8 mouse cellular contexts compared by ENCODE assay signal in genomic region chr3:52955481-52956019, GRCm38 (mm10).
A peak's percentile ranks its signal among the peaks of the same experiment; 100 is the strongest.
DNase-seq lines count a peak whose midpoint lies in the region; ATAC-seq and TF ChIP-seq lines count a peak whose summit lies in the region.

No protein-coding gene starts in this region.

- WGBS in forebrain, embryonic 16.5 days: 11% methylated on average over 10 of the region's 10 CpGs
- 13% methylated on average over 10 of the region's 10 CpGs for WGBS in lung, embryonic 14.5 days
- WGBS in thymus, adult 2 months: 16% methylated on average over 10 of the region's 10 CpGs

- ATAC-seq in forebrain, embryonic 16.5 days: peak; percentile 50; the same call in 1 of the 2 replicates
- peak; percentile 88 for ATAC-seq in lung, embryonic 14.5 days (ENCODE audit: insufficient read depth)

- H3K27me3 ChIP-seq in forebrain, embryonic 16.5 days (replicated peaks; ENCODE audit: control insufficient read depth, insufficient read depth, low read length): no peaks in the 10 kb centered on the region
- H3K27me3 ChIP-seq in lung, embryonic 14.5 days (ENCODE audit: insufficient read depth, low read length): no peaks in the 10 kb centered on the region
- no peaks in the 10 kb centered on the region for H3K27me3 ChIP-seq in thymus, adult 2 months (ENCODE audit: control insufficient read depth, insufficient read depth, low read length)

- TF ChIP-seq CTCF in lung, embryonic 14.5 days (IDR thresholded peaks at IDR 0.05; ENCODE audit: low read depth): no peak
- no peak for TF ChIP-seq CTCF in thymus, adult 2 months (IDR thresholded peaks at IDR 0.05; ENCODE audit: borderline replicate concordance, control insufficient read depth, extremely low read depth, insufficient read depth, low read length, poor library complexity)

- TF ChIP-seq POLR2A in thymus, adult 2 months (IDR thresholded peaks at IDR 0.05; ENCODE audit: control insufficient read depth, extremely low read depth, insufficient read depth, low read length, poor library complexity): no peak

- no peak overlapping the region for H3K4me3 ChIP-seq in forebrain, embryonic 16.5 days (replicated peaks; ENCODE audit: low read length)
- H3K4me3 ChIP-seq in lung, embryonic 14.5 days (ENCODE audit: low read depth, low read length): no peak overlapping the region
- no peak overlapping the region for H3K4me3 ChIP-seq in thymus, adult 2 months (ENCODE audit: control insufficient read depth, insufficient read depth, low read length)

- no peak overlapping the region for H3K9ac ChIP-seq in forebrain, embryonic 16.5 days (replicated peaks; ENCODE audit: low read depth, low read length)
- H3K9ac ChIP-seq in lung, embryonic 14.5 days: no peak overlapping the region

- H3K27ac ChIP-seq in forebrain, embryonic 16.5 days (ENCODE audit: low read length): no peak overlapping the region
- peak overlapping the region; percentile 76; the same call in 1 of the 2 replicates for H3K27ac ChIP-seq in lung, embryonic 14.5 days (ENCODE audit: low read depth)
- H3K27ac ChIP-seq in thymus, adult 2 months (ENCODE audit: control insufficient read depth, insufficient read depth, low read length): no peak overlapping the region

- peaks cover 15% of the 10 kb centered on the region for H3K4me1 ChIP-seq in forebrain, embryonic 16.5 days (replicated peaks; ENCODE audit: control insufficient read depth, insufficient read depth, low read length)
- 0 out of 2 replicates have a peak, but pooled peaks cover 2% of the 10 kb centered on the region for H3K4me1 ChIP-seq in lung, embryonic 14.5 days (ENCODE audit: insufficient read depth)
- peaks cover 14% of the 10 kb centered on the region for H3K4me1 ChIP-seq in thymus, adult 2 months (replicated peaks; ENCODE audit: control insufficient read depth, insufficient read depth, low read length)

- H3K36me3 ChIP-seq in forebrain, embryonic 16.5 days (ENCODE audit: control insufficient read depth, insufficient read depth): no peaks in the 10 kb centered on the region
- no peaks in the 10 kb centered on the region for H3K36me3 ChIP-seq in lung, embryonic 14.5 days (ENCODE audit: insufficient read depth)
- no peaks in the 10 kb centered on the region for H3K36me3 ChIP-seq in thymus, adult 2 months (ENCODE audit: control insufficient read depth, insufficient read depth, low read length)

- H3K9me3 ChIP-seq in forebrain, embryonic 16.5 days (ENCODE audit: control insufficient read depth, low read length): no peaks in the 10 kb centered on the region
- no peaks in the 10 kb centered on the region for H3K9me3 ChIP-seq in lung, embryonic 14.5 days (ENCODE audit: low read depth, low read length)

- H3K4me2 ChIP-seq in forebrain, embryonic 16.5 days (ENCODE audit: low read length): no peak overlapping the region
- 0 out of 2 replicates have a peak overlapping the region, but pooled peaks have one; percentile 31 for H3K4me2 ChIP-seq in lung, embryonic 14.5 days

- DNase-seq in adrenal gland, postnatal 25 days: peak; percentile 26
- peak; percentile 25 for DNase-seq in induced T-regulatory cell, adult 2 months (ENCODE audit: low read depth)
- peak; percentile 69 for DNase-seq in lung, embryonic 14.5 days
- DNase-seq in yolk sac, embryonic 10.5 days (ENCODE audit: low spot score): peak; percentile 38
- DNase-seq in right cerebral cortex, adult 18-20 months: no peak
- no peak for DNase-seq in right cerebral cortex, postnatal 10 days (ENCODE audit: low spot score in 2 of 2)
- no peak for DNase-seq in thymus, adult 2 months

Comparison
In these comparisons a context has a peak if more than half of its experiments do, and no peak if none do; other contexts are left out.
1. DNase-seq: peak in adrenal gland, postnatal 25 days (single experiment), induced T-regulatory cell, adult 2 months (single experiment), lung, embryonic 14.5 days (single experiment) and yolk sac, embryonic 10.5 days (single experiment); none in right cerebral cortex, adult 18-20 months (single experiment), right cerebral cortex, postnatal 10 days (0 of 2) and thymus, adult 2 months (single experiment).